Mouse (Mus musculus) NIH3T3 (cell line): Measurements from ENCODE around the gene Mypn.

Experiments
- DNase-seq: peaks from one replicate; pipeline ENCODE4 v3.0.0-alpha.2; 2012; ENCODE audit warnings: low read depth

The Mypn gene

GRCm38 (mm10) chr10:63100657-63101056 is 103.1 kb downstream of the Mypn start:
- DNase-seq = no peak

- no peak for DNase-seq
These were observed 103.7 kb downstream of the Mypn start for GRCm38 (mm10) chr10:63099941-63100562.

GRCm38 (mm10) chr10:63099521-63099920 is 104.2 kb downstream of the Mypn start, which contains the start of gene Atoh7:
Gene Atoh7, plus strand, starts transcription at chr10:63099651.
- DNase-seq = no peak

- no peak for DNase-seq
These were observed 105.6 kb downstream of the Mypn start for GRCm38 (mm10) chr10:63098191-63098590.

GRCm38 (mm10) chr10:63096757-63097156 is 107.0 kb downstream of the Mypn start:
- DNase-seq = peak; percentile 8

- DNase-seq = no peak
These were observed 110.9 kb downstream of the Mypn start for GRCm38 (mm10) chr10:63092616-63093550.

GRCm38 (mm10) chr10:63091915-63092314 is 111.8 kb downstream of the Mypn start:
- no peak for DNase-seq

- peak; percentile 10 for DNase-seq
These were observed 113.8 kb downstream of the Mypn start for GRCm38 (mm10) chr10:63089758-63090571.

GRCm38 (mm10) chr10:63089103-63089757 is 114.5 kb downstream of the Mypn start:
- no peak for DNase-seq

GRCm38 (mm10) chr10:63086304-63086703 is 117.4 kb downstream of the Mypn start:
- no peak for DNase-seq

- peak; percentile 89 for DNase-seq
These were observed 137.8 kb downstream of the Mypn start for GRCm38 (mm10) chr10:63065988-63066387.
